Mouse (Mus musculus) lung, postnatal 0 days (tissue): ENCODE measurements at regions not wholly inside any gene's neighbourhood (a gene's known extent, or its start where the extent isn't known, plus 50 kb on each side); places are given as distances from the start of the nearest gene placed in this dataset.

Source experiments
- ATAC-seq: fragments of 200-750 bp; cut with Nextera tagmentation; 2 replicates; pipeline ENCODE4 v1.8.0; 2017; ENCODE audit warnings: moderate library complexity
- DNase-seq: peaks from one replicate; pipeline ENCODE4 v3.0.0-alpha.2; 2016; ENCODE audit warnings: low spot score
- H3K27ac ChIP-seq: fragments of 300-500 bp; sonication (generic); 2 replicates; pipeline ENCODE4 v1.5.1; 2014; ENCODE audit warnings: antibody characterized with exemption, mild to moderate bottlenecking, low read length, mixed read lengths
- H3K27me3 ChIP-seq: fragments of 300-500 bp; sonication (generic); replicated peaks from 2 replicates; pipeline ENCODE4 v1.6.1; 2014; ENCODE audit warnings: low read length, mixed read lengths; ENCODE audit not compliant: insufficient read depth
- H3K36me3 ChIP-seq: fragments of 300-500 bp; sonication (generic); 2 replicates; pipeline ENCODE4 v1.6.1; 2014; ENCODE audit warnings: low read length, mixed read lengths; ENCODE audit not compliant: insufficient read depth
- H3K4me1 ChIP-seq: fragments of 300-500 bp; sonication (generic); 2 replicates; pipeline ENCODE4 v1.6.1; 2014; ENCODE audit warnings: antibody characterized with exemption, low read depth, low read length, mixed read lengths; ENCODE audit not compliant: insufficient read depth
- H3K4me2 ChIP-seq: fragments of 300-500 bp; sonication (generic); replicated peaks from 2 replicates; pipeline ENCODE4 v1.6.1; 2014; ENCODE audit warnings: low read depth, mild to moderate bottlenecking, low read length, moderate library complexity, mixed read lengths
- H3K4me3 ChIP-seq: fragments of 300-500 bp; sonication (generic); 2 replicates; pipeline ENCODE4 v1.5.1; 2014; ENCODE audit warnings: low read depth, low read length
- H3K9ac ChIP-seq: fragments of 300-500 bp; sonication (generic); replicated peaks from 2 replicates; pipeline ENCODE4 v1.6.1; 2014; ENCODE audit warnings: low read depth, mild to moderate bottlenecking
- H3K9me3 ChIP-seq: fragments of 300-500 bp; sonication (generic); 2 replicates; pipeline ENCODE4 v1.6.1; 2016; ENCODE audit warnings: low read length, mixed read lengths
- CTCF ChIP-seq: IDR thresholded peaks from 2 replicates; pipeline ENCODE4 v1.5.1; 2016; ENCODE audit warnings: antibody characterized with exemption, mild to moderate bottlenecking
- EP300 ChIP-seq: IDR thresholded peaks from 2 replicates; pipeline ENCODE4 v1.6.1; 2016; ENCODE audit warnings: antibody characterized with exemption, mild to moderate bottlenecking, control low read depth
- WGBS: fragments of 180-500 bp; shearing (Covaris S2); extraction: QIAGEN DNeasy Blood & Tissue Kit; methylation state at CpG from one replicate; pipeline ENCODE4 v1.1.7; 2014; 5-methylcytosine and 5-hydroxymethylcytosine counted together

DNA sequence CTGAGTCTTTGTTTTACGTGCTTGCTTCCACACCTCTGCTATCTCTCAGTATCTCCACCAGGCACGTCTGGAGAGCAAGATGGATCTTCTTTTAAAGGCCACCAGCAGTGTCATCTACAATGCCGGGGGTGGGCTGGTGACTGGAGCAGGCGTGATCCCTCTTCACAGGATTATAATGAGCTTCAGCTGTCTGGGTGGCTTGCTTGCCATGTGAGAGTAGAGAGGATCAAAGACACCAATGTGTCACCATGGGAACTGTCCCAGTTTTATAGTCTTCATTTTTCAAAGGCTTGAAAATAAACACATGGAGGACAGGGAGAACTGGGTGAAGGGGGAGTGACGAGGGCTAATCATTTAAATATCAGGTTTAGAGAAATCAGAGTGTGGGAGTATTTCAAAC lies 131.6 kb upstream of the Klf4 start:
- ATAC-seq: no peak
- no peaks in the 10 kb centered on the region for H3K4me1 ChIP-seq
- WGBS: 42% methylated on average over 5 of the region's 5 CpGs
- no peak for DNase-seq
- H3K27me3 ChIP-seq: no peaks in the 10 kb centered on the region
- H3K9me3 ChIP-seq: no peaks in the 10 kb centered on the region
- no peak for TF ChIP-seq CTCF
- H3K36me3 ChIP-seq: no peaks in the 10 kb centered on the region
- no peak overlapping the region for H3K4me2 ChIP-seq
- H3K27ac ChIP-seq: no peak overlapping the region
- no peak overlapping the region for H3K4me3 ChIP-seq
- no peak overlapping the region for H3K9ac ChIP-seq

DNA sequence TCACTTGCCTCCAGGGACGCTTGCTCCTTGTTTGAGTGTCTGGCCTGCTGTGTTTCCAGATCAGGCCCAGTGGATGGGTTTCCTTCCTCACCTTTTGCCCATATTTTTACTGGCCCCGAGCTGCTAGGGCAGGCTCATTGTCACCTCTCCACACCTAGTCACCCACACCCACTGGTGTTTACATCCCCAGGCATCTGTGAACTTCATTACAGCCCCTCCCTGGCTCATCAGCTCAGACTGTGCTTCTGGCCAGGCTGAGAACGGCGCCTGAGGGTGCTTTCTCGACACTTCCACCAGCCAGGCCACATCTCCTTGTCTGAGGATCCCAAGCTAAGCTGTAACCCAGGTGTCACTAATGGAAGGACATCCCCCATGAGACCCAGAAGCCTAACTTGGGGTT lies 129.8 kb upstream of the Klf4 start:
- no peaks in the 10 kb centered on the region for H3K4me1 ChIP-seq
- TF ChIP-seq EP300 (no peak), CTCF (no peak)
- no peaks in the 10 kb centered on the region for H3K9me3 ChIP-seq
- H3K27me3 ChIP-seq: no peaks in the 10 kb centered on the region
- H3K4me3 ChIP-seq: no peak overlapping the region
- H3K36me3 ChIP-seq: no peaks in the 10 kb centered on the region
- no peak overlapping the region for H3K4me2 ChIP-seq
- 71% methylated on average over 5 of the region's 5 CpGs for WGBS
- ATAC-seq: no peak
- H3K9ac ChIP-seq: no peak overlapping the region
- DNase-seq: no peak
- no peak overlapping the region for H3K27ac ChIP-seq

DNA sequence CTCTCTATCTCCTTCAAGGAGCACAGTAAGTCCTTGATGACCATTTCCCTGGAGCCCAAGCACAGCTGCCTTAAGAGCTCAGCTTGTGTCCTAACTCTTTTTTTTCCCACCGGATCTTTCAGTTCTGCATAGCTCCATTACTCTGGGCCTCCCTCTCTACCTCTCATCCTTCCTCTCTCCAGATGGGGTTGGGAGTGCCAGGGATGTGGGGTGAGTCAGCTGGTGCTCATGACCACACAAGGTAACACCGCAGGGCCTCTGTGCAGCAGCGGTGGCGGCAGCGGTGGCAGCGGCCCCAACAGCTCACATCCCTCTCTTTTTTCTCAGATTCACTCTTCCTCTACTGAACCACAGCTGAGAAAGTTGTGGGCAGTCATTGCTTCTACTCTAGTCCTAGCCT lies 126.6 kb upstream of the Klf4 start:
- no peak for DNase-seq
- Histone ChIP-seq H3K9me3 (no peaks in the 10 kb centered on the region), H3K27me3 (no peaks in the 10 kb centered on the region), H3K9ac (no peak overlapping the region), H3K36me3 (no peaks in the 10 kb centered on the region), H3K27ac (no peak overlapping the region), H3K4me2 (no peak overlapping the region), H3K4me3 (no peak overlapping the region), H3K4me1 (no peaks in the 10 kb centered on the region)
- TF ChIP-seq CTCF (no peak), EP300 (no peak)
- no peak for ATAC-seq
- 85% methylated on average over 6 of the region's 6 CpGs for WGBS

DNA sequence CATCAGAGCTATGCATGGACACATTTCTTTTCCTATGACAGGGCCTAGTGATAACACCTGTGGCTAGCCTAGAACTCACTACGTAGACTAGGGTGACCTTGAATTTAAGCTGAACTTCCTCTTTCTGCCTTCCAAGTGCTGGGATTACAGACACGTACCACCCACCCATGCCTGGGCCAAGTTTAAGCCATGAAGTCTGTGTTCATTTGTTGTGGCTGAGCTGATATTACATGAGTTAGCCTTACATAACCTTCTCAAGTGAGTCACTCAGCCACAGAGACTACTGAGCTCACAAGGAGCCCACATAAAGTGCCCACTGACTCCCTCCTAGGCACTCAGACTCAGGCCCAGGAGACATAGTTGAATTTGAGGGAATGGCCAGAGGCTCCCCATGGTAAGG lies 123.1 kb upstream of the Klf4 start:
- TF ChIP-seq EP300 (no peak), CTCF (no peak)
- peaks cover 3% of the 10 kb centered on the region; the same call in 1 of the 2 replicates for H3K4me1 ChIP-seq
- no peak overlapping the region for H3K9ac ChIP-seq
- H3K4me3 ChIP-seq: no peak overlapping the region
- no peaks in the 10 kb centered on the region for H3K27me3 ChIP-seq
- no peaks in the 10 kb centered on the region for H3K36me3 ChIP-seq
- peak; percentile 27 for DNase-seq
- H3K9me3 ChIP-seq: no peaks in the 10 kb centered on the region
- ATAC-seq: no peak
- H3K27ac ChIP-seq: no peak overlapping the region
- WGBS: 74% methylated on average over 2 of the region's 2 CpGs
- no peak overlapping the region for H3K4me2 ChIP-seq

DNA sequence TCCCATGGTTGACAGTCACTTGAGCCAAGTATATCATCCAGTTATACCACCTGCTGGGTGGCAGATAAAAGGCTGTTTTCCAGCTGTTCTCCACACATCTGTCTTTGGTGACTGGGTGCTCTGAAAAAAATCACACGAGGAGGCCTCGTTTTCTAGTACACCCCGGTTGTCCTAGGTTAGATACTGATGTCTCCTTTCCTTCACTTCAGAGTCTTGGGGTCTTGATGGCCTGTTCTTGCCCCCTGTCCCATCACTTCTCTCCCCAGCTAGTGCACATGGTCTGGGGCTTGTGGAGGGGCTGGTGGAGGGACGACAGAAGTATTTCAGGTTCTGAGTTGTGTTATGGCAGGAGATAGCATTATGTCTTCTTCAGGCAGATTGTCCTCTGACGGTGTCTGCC lies 120.4 kb upstream of the Klf4 start:
- Histone ChIP-seq H3K36me3 (no peaks in the 10 kb centered on the region), H3K4me2 (no peak overlapping the region), H3K27me3 (no peaks in the 10 kb centered on the region; the same call in 1 of the 2 replicates), H3K9me3 (no peaks in the 10 kb centered on the region), H3K27ac (peak overlapping the region; percentile 85), H3K4me3 (no peak overlapping the region), H3K4me1 (peaks cover 3% of the 10 kb centered on the region; the same call in 1 of the 2 replicates), H3K9ac (no peak overlapping the region)
- ATAC-seq (no peak), DNase-seq (no peak)
- 71% methylated on average over 5 of the region's 5 CpGs for WGBS
- no peak for TF ChIP-seq EP300

DNA sequence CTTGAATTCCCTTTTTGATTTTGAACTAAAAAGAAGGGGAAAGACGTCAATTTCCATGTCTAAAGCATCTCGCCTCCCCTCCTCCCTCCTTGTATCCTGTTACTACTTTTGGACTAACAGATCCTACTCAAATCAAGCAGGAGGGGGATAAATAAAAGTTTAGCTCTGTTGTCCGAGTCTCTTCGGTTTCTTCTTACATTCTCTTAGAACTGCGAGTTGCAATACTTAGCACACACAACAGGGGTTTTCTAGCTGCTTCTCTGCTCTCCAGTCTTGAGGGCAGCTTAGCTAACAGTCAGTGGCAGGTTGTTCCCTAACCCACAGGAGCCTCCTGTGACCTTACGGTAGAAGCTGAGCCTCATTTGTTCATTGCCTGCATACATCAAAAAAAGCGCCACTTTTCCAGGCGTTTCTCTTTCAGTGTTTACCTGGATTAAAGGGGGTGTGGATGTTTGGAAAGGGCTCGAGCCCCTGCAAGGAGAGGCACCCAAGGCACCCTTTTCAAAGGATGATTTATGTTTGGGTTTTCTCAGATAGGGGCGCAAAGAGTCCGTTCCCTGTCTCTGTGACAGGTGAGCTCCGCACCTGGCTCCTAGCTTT lies 119.6 kb upstream of the Klf4 start:
- H3K4me2 ChIP-seq: peak overlapping the region; percentile 79
- H3K4me1 ChIP-seq: peaks cover 3% of the 10 kb centered on the region; the same call in 1 of the 2 replicates
- peak overlapping the region; percentile 85 for H3K27ac ChIP-seq
- DNase-seq (peak; percentile 76), ATAC-seq (peak; percentile 18)
- WGBS: 13% methylated on average over 12 of the region's 12 CpGs
- H3K9ac ChIP-seq: peak overlapping the region; percentile 51
- no peaks in the 10 kb centered on the region for H3K36me3 ChIP-seq
- TF ChIP-seq EP300 (no peak; the same call in none of the 2 replicates), CTCF (peak; percentile 56)
- H3K4me3 ChIP-seq: peak overlapping the region; percentile 50
- H3K9me3 ChIP-seq: no peaks in the 10 kb centered on the region
- no peaks in the 10 kb centered on the region; the same call in 1 of the 2 replicates for H3K27me3 ChIP-seq
